Mouse (Mus musculus) embryonic fibroblast, embryonic 13.5 days (primary cell): ENCODE measurements at regions not wholly inside any gene's neighbourhood (a gene's known extent, or its start where the extent isn't known, plus 50 kb on each side); places are given as distances from the start of the nearest gene placed in this dataset.

Source experiments
- H3K27ac ChIP-seq: 2 replicates; pipeline ENCODE4 v1.5.1; 2012; ENCODE audit warnings: low read length, control low read depth, inconsistent platforms; ENCODE audit not compliant: insufficient read depth
- H3K4me1 ChIP-seq: 2 replicates; pipeline ENCODE4 v1.6.1; 2011; ENCODE audit warnings: low read length; ENCODE audit not compliant: control insufficient read depth, insufficient read depth
- H3K4me3 ChIP-seq: 2 replicates; pipeline ENCODE4 v1.5.1; 2011; ENCODE audit warnings: mild to moderate bottlenecking, control low read depth, low read length; ENCODE audit not compliant: insufficient read depth
- CTCF ChIP-seq: IDR thresholded peaks from 2 replicates; pipeline ENCODE4 v1.5.1; 2011; ENCODE audit warnings: mild to moderate bottlenecking, control low read depth, low read length, moderate library complexity, borderline replicate concordance; ENCODE audit not compliant: insufficient read depth
- POLR2A ChIP-seq: IDR thresholded peaks from 2 replicates; pipeline ENCODE4 v1.6.1; 2011; ENCODE audit warnings: low read depth, mild to moderate bottlenecking, control low read depth, low read length, moderate library complexity

DNA sequence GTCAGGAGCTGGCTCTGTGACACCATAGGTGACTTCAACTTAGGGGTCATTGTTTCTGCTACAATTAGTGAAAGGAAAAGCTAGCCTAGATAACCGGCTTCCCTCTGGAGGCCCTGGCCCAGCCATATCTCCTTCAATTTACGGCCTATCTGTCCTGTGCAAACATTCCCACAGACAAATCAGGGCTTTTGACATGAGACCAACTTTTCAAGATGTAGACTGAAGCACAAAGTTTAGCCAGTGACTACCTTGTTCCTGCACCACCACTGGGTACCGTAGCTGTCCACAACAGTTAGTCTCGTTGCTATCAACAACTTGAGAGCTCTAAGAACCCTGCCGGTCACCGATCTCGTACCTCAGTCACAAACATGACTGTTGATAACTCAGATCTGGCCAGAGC, 402.9 kb upstream of the Rgma start:
- no peaks in the 10 kb centered on the region for H3K4me1 ChIP-seq
- no peak for TF ChIP-seq CTCF
- no peak for TF ChIP-seq POLR2A
- H3K4me3 ChIP-seq, result no peak overlapping the region
- no peak overlapping the region for H3K27ac ChIP-seq

DNA sequence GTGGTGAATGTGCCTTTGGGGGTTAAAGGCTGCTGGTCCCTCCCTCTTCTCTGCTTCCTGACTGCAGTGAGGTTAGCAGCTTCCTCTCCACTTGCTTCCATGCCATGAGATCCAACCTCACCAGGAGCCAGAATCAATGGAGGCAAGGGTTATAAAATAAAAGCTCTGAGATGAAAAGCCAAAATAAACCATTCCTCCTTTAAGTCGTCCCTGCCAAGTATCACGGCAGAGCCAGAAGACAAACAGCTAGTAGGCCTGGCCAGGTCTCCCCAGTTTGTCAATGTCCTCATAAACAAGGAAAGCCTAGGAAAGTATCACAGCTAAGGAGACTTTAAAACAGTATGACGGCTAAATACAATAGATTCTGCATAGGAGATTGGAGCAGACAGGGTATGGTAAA, 401.5 kb upstream of the Rgma start:
- H3K27ac ChIP-seq, result no peak overlapping the region
- H3K4me3 ChIP-seq, result no peak overlapping the region
- TF ChIP-seq POLR2A (no peak), CTCF (no peak)
- H3K4me1 ChIP-seq, result no peaks in the 10 kb centered on the region

DNA sequence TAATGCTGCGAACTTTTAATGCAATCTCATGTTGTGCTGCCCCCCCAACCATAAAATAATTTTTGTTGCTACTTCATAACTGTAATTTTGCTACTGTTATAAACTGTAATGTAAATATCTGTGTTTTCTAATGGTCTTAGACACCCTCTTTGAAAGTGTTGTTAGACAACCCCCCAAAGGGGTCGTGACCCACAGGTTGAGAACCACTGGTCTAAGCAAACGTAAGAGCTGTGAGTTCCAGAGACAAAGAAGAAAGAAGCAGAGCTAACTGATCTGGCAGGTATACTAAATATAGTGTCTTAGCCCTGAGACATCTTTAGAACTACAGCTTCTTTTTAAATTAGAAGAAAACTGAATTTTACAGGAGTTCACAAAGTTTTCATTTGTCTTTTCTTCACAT, 400.9 kb upstream of the Rgma start:
- no peak overlapping the region for H3K27ac ChIP-seq
- H3K4me3 ChIP-seq, result no peak overlapping the region
- H3K4me1 ChIP-seq, result no peaks in the 10 kb centered on the region
- TF ChIP-seq POLR2A (no peak), CTCF (no peak)

DNA sequence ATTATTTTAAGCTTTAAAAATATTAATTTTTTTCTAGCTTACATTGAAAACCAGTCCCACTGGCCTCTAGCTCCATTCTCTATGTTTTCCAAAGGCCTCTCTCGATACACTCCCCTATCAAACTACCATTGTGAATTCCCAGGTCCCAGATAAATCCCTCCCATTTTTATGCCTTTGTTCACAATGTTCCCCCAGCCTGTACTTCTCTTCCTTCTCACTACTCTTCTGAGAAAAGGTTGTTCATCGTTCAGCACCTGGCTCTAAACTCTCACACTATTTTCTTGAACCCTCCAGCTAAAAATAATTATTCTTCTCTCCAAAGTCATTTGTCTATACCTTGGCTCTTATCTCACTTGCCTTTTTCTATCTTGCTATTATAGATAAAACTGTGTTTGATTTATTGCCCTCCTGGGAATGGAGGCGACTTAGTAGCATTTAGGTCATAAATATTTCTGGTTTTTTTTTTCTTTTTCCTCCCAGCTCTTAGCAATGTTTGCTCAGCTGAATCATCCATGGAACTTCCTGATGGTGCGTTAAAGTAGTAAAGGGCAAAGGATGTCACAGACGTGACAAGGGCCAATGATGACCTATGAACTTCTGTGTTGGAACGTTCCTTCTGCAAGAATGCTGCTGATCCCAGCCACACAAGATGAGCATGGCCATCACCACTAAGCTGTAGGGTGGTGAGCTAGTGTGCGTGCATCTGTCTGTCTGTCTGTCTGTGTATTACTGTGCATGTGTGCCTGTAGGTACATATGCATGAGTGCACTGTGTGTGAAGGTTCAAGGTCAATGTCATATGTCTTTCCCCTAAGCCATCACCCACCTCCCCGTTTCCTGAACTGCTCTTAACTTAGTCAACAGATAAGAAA, 384.5 kb upstream of the Rgma start:
- Histone ChIP-seq H3K4me3 (no peak overlapping the region), H3K4me1 (0 out of 2 replicates have a peak, but pooled peaks cover 3% of the 10 kb centered on the region), H3K27ac (no peak overlapping the region)
- no peak for TF ChIP-seq POLR2A
- no peak for TF ChIP-seq CTCF

DNA sequence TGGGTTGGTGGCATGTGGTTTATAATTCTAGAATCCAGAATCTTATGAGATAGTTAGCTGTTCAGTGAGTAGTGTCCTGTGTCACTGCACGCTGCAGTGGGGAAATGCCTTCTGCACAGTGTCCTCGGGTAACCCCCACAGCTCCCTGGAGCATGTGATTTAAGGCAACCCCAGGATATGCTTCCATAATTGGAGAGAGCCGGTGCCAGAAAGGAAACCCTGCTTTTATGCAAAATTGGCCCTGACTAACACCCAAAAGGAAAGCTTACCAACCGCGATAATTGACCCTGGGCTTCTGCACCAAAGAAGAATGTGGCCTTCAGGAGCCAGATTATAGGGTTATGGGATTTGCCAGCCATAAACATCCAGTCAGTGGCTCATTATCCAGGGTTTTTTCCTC, 376.9 kb upstream of the Rgma start:
- Histone ChIP-seq H3K4me1 (no peaks in the 10 kb centered on the region; the same call in 1 of the 2 replicates), H3K4me3 (no peak overlapping the region), H3K27ac (no peak overlapping the region)
- TF ChIP-seq POLR2A (no peak), CTCF (no peak)

DNA sequence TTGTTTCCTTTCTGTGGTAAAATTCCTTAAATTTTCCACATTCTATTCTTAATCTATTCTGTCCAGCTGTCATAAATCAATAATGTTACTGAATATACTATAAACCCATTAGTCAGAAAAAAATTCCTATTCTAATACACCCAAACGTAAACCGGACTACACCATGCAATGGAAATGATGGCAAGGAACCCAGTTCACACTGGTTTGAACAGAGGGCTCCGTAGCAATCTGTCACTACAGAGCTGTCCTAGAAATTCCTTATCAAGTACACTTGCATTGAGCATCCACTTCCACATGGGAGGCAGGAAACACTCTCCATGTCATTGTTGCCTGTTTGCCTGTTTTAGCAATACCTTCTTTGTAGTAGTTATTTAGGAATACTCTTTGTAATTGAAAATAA, 356.2 kb upstream of the Rgma start:
- H3K27ac ChIP-seq, result no peak overlapping the region

DNA sequence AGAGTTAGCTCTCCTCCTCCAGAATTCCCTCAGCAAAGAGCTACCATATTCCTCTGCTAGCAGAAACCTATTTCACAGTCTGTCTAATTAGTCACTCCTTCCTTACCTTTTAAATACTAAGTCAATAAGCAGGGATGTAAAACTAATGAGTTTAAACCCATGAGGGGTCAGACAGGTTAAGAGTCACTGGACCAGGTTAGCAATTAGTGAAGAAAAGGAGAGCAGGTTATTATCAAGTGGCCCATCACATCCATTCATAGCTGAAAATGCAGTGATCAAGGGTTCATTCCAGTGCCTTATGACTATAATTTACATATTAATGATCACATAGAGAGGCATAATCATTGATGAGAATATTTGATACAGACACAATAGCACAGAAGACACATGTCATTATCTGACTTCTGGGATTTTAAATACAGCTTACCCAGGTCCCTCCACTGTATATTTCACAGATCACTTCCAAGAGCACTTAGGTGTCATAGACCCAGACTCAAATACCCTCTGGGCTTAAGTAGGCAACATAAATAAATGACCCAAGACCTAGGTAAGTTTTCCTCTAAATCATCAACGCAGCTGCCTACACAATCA, 355.4 kb upstream of the Rgma start:
- Histone ChIP-seq H3K4me3 (no peak overlapping the region), H3K27ac (no peak overlapping the region), H3K4me1 (0 out of 2 replicates have a peak, but pooled peaks cover 6% of the 10 kb centered on the region)
- no peak for TF ChIP-seq POLR2A
- no peak for TF ChIP-seq CTCF

More for the DNA sequence above, 356.2 kb upstream of the Rgma start:
- Histone ChIP-seq H3K4me1 (0 out of 2 replicates have a peak, but pooled peaks cover 6% of the 10 kb centered on the region), H3K4me3 (no peak overlapping the region)
- TF ChIP-seq POLR2A, result no peak

DNA sequence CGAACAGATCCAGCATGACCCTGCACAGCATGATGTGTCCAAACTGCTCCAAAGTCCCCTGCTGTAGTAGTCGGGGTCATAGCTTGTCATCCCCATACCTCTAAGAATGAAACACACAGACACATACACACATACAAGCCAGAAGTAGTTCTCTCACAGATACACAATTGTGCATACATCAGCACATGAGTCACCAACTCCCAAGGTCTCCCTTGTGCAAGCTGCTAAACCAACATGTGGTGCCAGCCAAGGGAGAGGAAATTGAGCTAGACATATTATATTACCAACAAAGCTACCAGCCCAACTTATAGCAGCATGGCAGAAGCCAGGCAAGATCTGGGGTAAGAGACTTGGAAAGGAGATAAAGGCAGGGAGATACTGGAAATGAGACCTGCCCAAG, 353.5 kb upstream of the Rgma start:
- TF ChIP-seq CTCF (no peak), POLR2A (no peak)
- no peak overlapping the region for H3K4me3 ChIP-seq
- no peak overlapping the region for H3K27ac ChIP-seq
- 0 out of 2 replicates have a peak, but pooled peaks cover 6% of the 10 kb centered on the region for H3K4me1 ChIP-seq

DNA sequence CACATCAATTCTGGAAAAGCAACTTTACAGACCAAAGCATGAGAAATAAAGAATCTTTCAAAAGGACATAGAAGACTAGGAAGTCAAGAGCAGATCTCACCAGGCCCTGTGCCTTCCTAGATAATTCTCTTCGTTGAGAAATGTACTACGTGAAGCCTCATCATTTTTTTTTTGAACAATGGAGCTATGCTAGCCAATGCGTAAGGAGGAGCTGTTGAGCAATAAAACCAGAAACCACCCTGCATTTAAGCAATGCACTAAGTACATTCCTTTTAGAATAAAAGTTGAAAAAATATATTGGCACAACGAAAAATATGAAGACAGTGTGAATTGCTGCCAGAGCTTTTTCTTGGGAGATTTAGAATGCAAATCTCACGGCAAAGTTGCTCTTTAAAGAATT, 349.7 kb upstream of the Rgma start:
- Histone ChIP-seq H3K4me1 (peaks cover 8% of the 10 kb centered on the region), H3K4me3 (no peak overlapping the region), H3K27ac (no peak overlapping the region)
- TF ChIP-seq CTCF (no peak), POLR2A (no peak)

DNA sequence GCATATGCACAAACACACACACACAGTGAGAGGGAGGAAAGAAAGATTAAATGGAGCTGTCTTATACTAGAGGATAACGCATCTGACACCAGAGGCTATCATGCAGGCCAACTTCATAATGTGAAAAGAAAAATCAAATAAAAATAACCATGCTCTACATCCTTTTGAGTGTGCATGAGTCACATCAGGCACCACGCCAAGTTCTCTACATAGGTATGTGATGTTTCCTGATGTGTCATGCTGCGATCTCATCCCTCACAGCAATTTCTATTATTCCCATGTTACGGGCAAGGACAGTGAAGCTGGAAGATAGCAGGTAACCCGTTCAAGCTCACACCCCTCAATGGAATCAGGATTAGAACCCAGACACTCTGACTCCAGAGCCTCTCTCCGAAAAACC, 346.4 kb upstream of the Rgma start:
- Histone ChIP-seq H3K4me3 (no peak overlapping the region), H3K4me1 (peaks cover 8% of the 10 kb centered on the region)
- TF ChIP-seq CTCF, result no peak

More for the DNA sequence above, 346.4 kb upstream of the Rgma start:
- no peak overlapping the region for H3K27ac ChIP-seq
